Mouse (Mus musculus) E14TG2a.4 (cell line): Measurements from ENCODE around the gene Rhof.

Experiments
- H3K27me3 ChIP-seq: 2 replicates; pipeline ENCODE4 v1.6.1; 2014; ENCODE audit warnings: low read length, control low read depth; ENCODE audit not compliant: insufficient read depth
- H3K36me3 ChIP-seq: 2 replicates; pipeline ENCODE4 v1.6.1; 2014; ENCODE audit warnings: low read length, control low read depth; ENCODE audit not compliant: insufficient read depth
- H3K4me1 ChIP-seq: replicated peaks from 2 replicates; pipeline ENCODE4 v1.6.1; 2014; ENCODE audit warnings: low read depth, low read length, control low read depth
- H3K4me3 ChIP-seq: replicated peaks from 2 replicates; pipeline ENCODE4 v1.5.1; 2014; ENCODE audit warnings: mild to moderate bottlenecking, low read length
- H3K9me3 ChIP-seq: 2 replicates; pipeline ENCODE4 v1.6.1; 2014; ENCODE audit warnings: low read length, control low read depth
- CTCF ChIP-seq: conservative IDR thresholded peaks from 2 replicates; pipeline ENCODE4 v1.5.1; 2014; ENCODE audit warnings: low read length
- NANOG ChIP-seq: IDR thresholded peaks from 2 replicates; pipeline ENCODE4 v1.6.1; 2014; ENCODE audit warnings: borderline replicate concordance, low read length, mixed read lengths
- POU5F1 ChIP-seq: IDR thresholded peaks from 2 replicates; pipeline ENCODE4 v1.6.1; 2014; ENCODE audit warnings: low read length, borderline replicate concordance

Gene Rhof

DNA sequence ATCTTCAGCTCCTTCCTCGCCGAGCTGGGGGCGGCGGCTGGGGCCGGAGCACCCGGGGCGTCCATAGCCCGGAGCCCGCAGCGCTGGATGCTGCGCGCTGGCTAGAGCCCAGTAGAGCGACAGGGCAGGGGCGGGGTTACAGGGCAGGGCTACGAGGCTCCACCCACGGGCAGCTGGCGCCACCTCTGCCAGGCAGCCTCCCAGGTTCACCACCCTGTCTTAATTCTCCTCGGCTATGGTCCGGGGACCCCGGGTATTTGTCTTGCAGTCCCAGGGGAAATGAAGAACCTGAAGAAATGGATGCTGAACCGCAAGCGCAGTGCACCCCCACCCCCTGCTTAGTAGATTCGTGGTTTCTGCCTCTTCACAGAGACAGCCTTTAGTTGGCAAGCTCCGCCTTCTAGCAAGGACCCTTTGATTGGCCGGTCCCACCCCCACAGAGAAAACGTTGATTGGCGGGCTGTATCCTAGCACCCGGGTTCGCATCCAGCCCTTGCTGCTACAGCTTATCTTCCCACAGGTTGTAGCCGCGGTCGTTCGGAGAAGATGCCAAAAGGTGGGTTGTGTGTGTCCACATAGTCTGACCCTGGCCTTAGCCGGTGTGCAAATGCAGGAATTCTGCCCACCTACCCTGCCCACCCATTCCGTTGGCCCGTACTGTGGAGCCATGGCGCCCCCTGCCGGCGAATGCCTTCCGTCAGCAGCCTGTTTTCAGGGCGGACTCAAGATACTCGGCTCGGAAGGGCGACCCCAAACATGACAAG, at the start of gene Rhof:
TSS of gene Rhof (minus strand) at position 385 of the 764 bp plus-strand sequence.
- TF ChIP-seq CTCF (peak; percentile 94), NANOG (no peak), POU5F1 (no peak)
- H3K4me3 ChIP-seq, result peak within 1 kb of the TSS; percentile 83
- H3K36me3 ChIP-seq, result peaks cover 24% of the 10 kb centered on the region
- H3K9me3 ChIP-seq, result no peaks in the 10 kb centered on the region
- peaks cover 75% of the 10 kb centered on the region for H3K4me1 ChIP-seq
- H3K27me3 ChIP-seq, result peaks cover 45% of the 10 kb centered on the region

DNA sequence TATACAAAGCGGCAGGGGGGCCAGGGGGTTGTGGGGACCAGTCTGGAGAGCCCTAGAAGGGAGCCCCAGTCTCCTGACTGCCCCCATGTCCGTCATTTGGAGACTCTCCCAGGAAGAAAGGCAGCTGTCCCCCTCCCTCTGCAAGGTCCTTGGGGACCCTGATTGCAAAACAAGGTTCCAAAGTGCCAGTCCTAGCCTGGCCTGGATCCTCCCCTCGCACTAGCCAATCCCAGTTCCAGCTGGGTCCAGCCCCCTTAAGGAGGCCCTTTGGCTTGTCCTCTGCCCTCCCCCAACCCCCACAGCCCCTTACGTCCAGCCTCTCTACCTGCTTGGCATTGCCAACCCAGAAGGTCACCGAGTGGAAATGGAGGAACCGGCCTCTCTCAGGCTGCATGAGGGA, 49.0 kb upstream of the Rhof start:
- TF ChIP-seq CTCF, result no peak
- no peak for TF ChIP-seq POU5F1
- no peak for TF ChIP-seq NANOG
- Histone ChIP-seq H3K36me3 (no peaks in the 10 kb centered on the region), H3K4me1 (peaks cover 13% of the 10 kb centered on the region)

DNA sequence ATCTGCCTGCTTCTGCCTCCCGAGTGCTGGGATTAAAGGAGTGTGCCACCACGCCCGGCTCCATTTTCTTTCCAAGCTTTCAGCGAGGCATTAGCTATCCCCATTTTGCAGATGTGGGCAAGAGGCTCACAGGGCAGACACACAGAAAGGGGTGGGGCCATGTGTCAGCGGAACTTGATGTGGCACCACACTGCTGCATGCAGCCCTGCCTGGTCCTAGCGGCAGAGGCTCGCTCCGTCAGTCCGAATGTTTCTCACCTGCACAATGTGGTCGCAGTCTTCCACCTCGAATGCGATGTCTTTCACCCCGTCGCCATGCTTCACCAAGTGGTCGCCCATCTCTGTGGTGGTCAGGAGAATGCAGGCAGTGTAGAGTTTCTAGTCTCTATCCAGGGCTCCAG, 47.9 kb upstream of the Rhof start:
- H3K4me1 ChIP-seq, result peaks cover 20% of the 10 kb centered on the region
- H3K9me3 ChIP-seq, result peaks cover 5% of the 10 kb centered on the region; the same call in 1 of the 2 replicates
- TF ChIP-seq CTCF, result no peak
- TF ChIP-seq POU5F1, result no peak
- no peak for TF ChIP-seq NANOG
- H3K27me3 ChIP-seq, result peaks cover 78% of the 10 kb centered on the region
- no peak overlapping the region for H3K4me3 ChIP-seq
- no peaks in the 10 kb centered on the region for H3K36me3 ChIP-seq

More for the DNA sequence above, 49.0 kb upstream of the Rhof start:
- Histone ChIP-seq H3K4me3 (no peak overlapping the region), H3K27me3 (peaks cover 73% of the 10 kb centered on the region), H3K9me3 (peaks cover 5% of the 10 kb centered on the region; the same call in 1 of the 2 replicates)

DNA sequence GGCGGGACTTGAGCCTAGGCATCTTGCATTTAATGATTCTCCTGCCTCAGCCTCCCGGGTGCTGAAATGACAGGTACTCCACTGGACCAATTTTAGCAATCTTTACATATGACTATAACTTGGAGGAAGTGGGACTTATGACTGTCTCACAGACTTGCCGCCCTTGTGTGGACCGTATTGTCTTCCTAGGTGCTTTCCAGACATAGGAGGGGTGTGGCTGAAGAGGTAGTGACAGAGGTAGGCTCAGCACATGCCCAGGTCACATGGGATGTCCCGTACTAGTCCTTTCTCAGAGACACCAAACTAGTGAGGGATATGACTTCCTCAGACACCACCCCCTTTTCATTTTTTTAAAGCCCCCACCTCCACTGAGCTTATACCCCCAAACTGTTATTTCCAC, 46.3 kb upstream of the Rhof start:
- Histone ChIP-seq H3K36me3 (no peaks in the 10 kb centered on the region), H3K9me3 (peaks cover 5% of the 10 kb centered on the region; the same call in 1 of the 2 replicates), H3K27me3 (peaks cover 86% of the 10 kb centered on the region), H3K4me1 (peaks cover 20% of the 10 kb centered on the region), H3K4me3 (no peak overlapping the region)
- no peak for TF ChIP-seq CTCF
- no peak for TF ChIP-seq NANOG
- TF ChIP-seq POU5F1, result no peak

GRCm38 (mm10) chr5:123171646-123172350, 39.3 kb upstream of the Rhof start:
- H3K9me3 ChIP-seq, result no peaks in the 10 kb centered on the region
- H3K4me1 ChIP-seq, result peaks cover 59% of the 10 kb centered on the region
- TF ChIP-seq NANOG, result no peak
- TF ChIP-seq CTCF, result peak; percentile 99
- TF ChIP-seq POU5F1, result no peak
- peaks cover 41% of the 10 kb centered on the region for H3K27me3 ChIP-seq
- H3K4me3 ChIP-seq, result peak overlapping the region; percentile 43; the same call in 1 of the 2 replicates
- H3K36me3 ChIP-seq, result peaks cover 3% of the 10 kb centered on the region; the same call in 1 of the 2 replicates

GRCm38 (mm10) chr5:123170365-123170764, 37.9 kb upstream of the Rhof start:
- H3K4me1 ChIP-seq, result peaks cover 65% of the 10 kb centered on the region
- peaks cover 16% of the 10 kb centered on the region for H3K36me3 ChIP-seq
- no peaks in the 10 kb centered on the region for H3K9me3 ChIP-seq
- H3K4me3 ChIP-seq, result no peak overlapping the region
- TF ChIP-seq POU5F1 (no peak), CTCF (no peak), NANOG (no peak)
- H3K27me3 ChIP-seq, result peaks cover 34% of the 10 kb centered on the region

DNA sequence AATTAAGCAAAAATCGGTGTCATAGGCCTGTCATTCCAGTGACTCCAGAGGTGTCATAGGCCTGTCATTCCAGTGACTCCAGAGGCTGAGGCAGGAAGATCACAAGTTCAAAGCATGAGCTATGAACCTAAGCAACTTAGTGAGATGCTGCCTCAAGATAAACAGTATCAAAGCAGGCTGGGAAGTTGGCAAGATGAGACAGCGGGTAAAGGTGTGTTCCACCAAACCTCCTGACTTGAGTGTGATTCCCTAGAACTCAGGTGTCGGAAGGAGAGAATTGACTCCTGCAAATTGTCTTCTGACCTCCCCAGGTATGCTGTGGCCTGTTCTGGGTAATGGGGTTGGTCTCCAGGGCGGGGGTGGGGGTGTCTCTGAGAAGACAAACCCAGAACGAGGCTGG, 36.8 kb upstream of the Rhof start, which contains the start of gene Psmd9:
TSS of gene Psmd9 (plus strand) at position 130 of the 400 bp plus-strand sequence.
- Histone ChIP-seq H3K4me3 (no peak within 1 kb of the TSS), H3K27me3 (peaks cover 27% of the 10 kb centered on the region), H3K36me3 (peaks cover 21% of the 10 kb centered on the region), H3K4me1 (peaks cover 65% of the 10 kb centered on the region), H3K9me3 (no peaks in the 10 kb centered on the region)
- TF ChIP-seq POU5F1 (no peak), CTCF (no peak)

GRCm38 (mm10) chr5:123167591-123167990, 35.1 kb upstream of the Rhof start:
- TF ChIP-seq CTCF (no peak), POU5F1 (no peak), NANOG (no peak)

More at GRCm38 (mm10) chr5:123167591-123167990, 35.1 kb upstream of the Rhof start:
- H3K27me3 ChIP-seq, result peaks cover 25% of the 10 kb centered on the region
- H3K4me1 ChIP-seq, result peaks cover 77% of the 10 kb centered on the region
- no peak overlapping the region for H3K4me3 ChIP-seq
- H3K9me3 ChIP-seq, result no peaks in the 10 kb centered on the region
- H3K36me3 ChIP-seq, result peaks cover 38% of the 10 kb centered on the region
